Mouse (Mus musculus): ENCODE data around the gene Arih2.

Arih2 gene

GRCm38 (mm10) chr9:108587571-108588180 is 61.5 kb downstream of the Arih2 start:
- DNase-seq (ENCODE audit: extremely low read depth, low read depth): no peak

DNA sequence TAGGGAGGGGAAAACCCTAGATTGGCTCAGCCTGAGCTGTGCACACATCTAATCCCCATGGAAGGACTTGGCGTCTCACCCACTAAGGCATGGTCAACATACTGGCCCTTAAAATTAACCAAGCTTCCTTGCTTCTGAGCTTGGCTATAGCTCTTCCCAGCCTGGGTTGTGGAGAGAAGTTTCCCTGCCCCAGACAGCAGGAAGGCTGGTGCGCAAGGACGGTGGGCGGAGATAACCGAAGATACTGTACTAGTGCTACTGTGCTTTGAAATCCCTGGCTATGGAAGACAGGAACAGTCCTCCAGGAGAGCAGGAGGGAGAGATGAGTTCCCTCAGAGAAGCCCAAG is 69.9 kb downstream of the Arih2 start:
- no peak for DNase-seq (ENCODE audit: extremely low read depth, low read depth)

DNA sequence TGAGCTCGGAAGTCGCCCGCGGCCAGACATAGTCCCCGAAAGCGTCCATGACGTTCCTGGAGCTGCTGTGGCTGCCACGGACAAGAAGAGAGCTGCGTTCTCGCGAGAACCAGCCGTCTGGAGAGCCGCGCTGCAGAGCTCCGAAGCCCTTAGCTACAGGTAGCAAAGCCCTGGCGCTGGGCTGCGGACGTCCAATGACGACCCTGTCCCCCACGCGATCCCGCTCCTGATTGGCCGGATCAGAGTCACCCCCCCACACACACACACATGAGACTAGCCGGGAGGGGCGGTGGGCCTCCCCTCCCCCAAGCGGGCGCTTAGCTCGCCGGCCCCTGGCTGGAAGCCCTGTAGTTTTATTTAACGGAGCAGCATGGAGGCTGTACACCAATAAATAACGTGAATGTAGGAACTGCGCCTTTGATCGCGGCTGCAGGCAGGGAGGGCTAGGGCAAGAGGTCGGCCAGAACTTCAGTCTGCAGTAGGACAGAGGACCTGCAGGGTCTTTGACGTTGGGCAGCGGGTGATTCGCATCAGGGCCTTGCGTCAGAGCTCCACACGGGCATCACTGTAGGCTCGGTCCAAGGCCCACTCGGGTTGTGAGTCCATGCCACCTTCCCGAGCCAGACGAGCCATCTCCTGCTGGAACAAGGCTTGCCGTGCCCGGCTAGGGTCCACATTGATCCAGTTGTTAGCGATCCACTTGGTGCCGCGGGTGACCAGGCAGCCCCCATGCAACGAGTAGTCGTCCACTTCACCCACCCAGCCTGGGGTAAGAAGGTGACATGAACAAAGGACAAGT is 70.4 kb downstream of the Arih2 start, which contains the start of gene Wdr6:
Gene Wdr6, minus strand, starts transcription at position 195 of the 799 bp plus-strand sequence.
- DNase-seq (ENCODE audit: extremely low read depth, low read depth): peak; percentile 94

GRCm38 (mm10) chr9:108577934-108578544 is 71.1 kb downstream of the Arih2 start:
- no peak for DNase-seq (ENCODE audit: extremely low read depth, low read depth)

DNA sequence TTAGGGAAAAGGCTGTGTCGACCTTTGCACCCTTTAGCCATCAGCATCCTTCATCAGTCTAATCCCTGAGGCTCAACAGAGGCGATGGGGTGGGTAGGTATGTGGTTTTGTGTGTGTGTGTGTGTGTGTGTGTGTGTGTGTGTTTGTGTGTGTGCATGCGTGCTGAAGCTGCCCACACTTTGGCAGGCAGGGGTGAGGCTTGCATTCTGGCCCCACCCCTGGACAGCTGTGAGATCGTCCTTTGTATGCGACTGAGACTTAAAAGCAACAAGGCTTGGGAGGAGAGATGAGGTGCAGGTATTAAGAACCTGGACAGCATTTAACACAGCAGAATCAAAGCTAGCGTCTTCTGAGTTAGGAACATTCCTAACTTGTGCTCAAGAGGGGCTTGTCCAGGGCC is 72.2 kb downstream of the Arih2 start:
- DNase-seq (ENCODE audit: extremely low read depth, low read depth): no peak

- DNase-seq (ENCODE audit: extremely low read depth, low read depth): no peak
These were observed 73.6 kb downstream of the Arih2 start for GRCm38 (mm10) chr9:108575321-108576297.

DNA sequence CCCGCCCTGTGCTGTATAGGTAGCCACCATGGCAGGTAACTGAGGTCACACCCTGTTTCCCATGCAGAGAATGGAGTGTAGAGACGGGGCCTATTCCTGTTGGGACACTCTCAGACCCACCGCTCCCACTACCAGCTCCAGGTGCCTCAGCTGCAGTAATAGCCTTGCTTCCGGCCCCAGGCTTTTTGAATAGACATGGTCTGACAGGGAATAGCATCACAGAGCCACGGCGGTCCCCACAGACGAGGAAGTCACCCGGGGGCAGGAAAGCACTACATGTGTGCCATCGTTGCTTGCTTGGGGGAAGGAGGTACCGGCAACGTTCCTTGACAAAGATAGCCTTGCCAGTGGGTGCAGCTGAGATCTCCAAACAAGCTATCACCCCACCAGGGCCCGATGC is 74.3 kb downstream of the Arih2 start:
- DNase-seq (ENCODE audit: extremely low read depth, low read depth): no peak

GRCm38 (mm10) chr9:108573774-108574690 is 75.2 kb downstream of the Arih2 start:
- DNase-seq (ENCODE audit: extremely low read depth, low read depth): no peak

DNA sequence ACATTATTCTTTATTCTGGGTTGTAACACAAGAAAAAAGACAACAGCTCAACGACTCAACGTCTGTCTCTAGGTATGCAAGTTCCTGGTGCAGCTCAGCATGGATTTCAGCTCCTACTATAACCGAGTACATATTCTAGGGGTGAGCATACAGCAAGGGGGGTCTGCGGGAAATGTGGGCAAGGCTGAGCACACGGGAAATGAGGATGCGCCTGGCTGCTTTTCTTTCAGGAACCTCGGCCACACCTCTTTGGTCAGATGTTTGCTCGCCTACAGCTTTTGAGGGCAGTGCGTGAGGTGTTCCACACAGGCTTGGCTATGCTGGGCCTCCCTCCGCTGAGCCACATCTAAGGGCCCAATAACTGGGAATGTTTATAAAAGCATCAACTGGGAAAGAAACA is 76.9 kb downstream of the Arih2 start:
- DNase-seq (ENCODE audit: extremely low read depth, low read depth): no peak

- DNase-seq (ENCODE audit: extremely low read depth, low read depth): no peak
These were observed 77.7 kb downstream of the Arih2 start for GRCm38 (mm10) chr9:108571401-108571973.

GRCm38 (mm10) chr9:108570207-108570896 is 78.8 kb downstream of the Arih2 start:
- DNase-seq (ENCODE audit: extremely low read depth, low read depth): peak; percentile 73

DNA sequence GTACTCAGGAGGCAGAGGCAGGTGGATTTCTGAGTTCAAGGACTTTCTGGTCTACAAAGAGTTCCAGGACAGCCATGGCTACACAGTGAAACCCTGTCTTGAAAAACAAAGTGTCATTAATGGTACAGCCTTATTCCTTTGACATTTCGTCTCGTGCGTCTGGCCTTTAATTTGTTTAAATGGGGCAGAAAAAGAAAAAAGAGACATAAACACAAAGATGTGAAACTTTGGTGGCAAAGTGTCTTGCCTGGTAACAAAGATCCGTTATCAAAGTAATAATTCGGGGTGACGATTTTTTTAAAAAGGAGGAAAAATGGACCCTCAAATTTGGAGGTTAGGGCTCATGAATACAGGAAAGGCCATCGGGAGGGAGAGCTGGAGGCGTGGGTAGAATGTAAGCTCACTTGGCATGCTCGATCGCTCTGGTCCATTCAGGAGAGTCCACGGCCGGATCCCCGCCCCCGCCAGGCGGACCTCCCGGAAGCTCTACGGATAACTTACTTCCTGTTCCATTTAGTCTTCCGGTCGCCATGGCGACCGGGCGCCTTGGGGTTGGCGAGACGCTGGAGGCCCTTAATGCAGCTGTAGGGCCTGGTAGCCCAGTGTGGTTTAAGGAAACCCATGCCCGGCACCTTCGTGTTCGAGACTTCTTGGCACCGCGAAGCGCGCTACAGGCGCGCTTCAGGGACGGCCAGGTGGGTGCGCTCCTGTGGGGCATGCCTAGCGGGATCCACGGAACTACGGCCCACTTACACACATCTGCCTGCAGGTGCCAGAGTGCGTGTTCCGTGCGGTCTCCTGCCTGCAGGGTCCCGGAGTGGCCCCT is 79.6 kb downstream of the Arih2 start, which contains the start of gene Dalrd3:
Gene Dalrd3, plus strand, starts transcription at position 506 of the 826 bp plus-strand sequence.
- DNase-seq (ENCODE audit: extremely low read depth, low read depth): peak; percentile 95

- no peak for DNase-seq (ENCODE audit: extremely low read depth, low read depth)
These were observed 80.7 kb downstream of the Arih2 start for GRCm38 (mm10) chr9:108568511-108568921.

DNA sequence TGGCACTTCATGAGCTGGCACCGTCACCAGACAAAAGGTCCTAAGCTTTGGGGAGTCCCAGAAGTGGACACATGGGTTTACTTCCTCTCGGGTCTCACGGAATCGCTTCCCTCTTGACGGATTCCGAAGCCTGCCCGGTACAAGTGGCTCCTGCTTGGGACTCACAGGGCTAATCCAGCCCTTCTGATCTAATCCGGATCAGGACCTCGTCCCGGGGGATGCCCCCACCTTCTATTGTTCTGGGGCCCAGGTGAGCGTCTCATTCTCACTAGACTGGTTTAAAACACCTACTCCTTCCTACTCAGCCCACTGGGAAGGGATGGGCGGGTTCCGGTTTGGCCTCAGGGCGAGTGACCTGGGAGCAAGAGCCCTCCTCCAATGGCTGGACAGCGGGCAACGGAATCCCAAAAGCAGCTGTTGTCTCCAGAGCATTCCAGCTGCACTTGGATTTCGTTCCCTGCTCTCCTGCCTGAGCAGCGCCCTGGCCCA is 81.2 kb downstream of the Arih2 start:
- DNase-seq (ENCODE audit: extremely low read depth, low read depth): peak; percentile 41

DNA sequence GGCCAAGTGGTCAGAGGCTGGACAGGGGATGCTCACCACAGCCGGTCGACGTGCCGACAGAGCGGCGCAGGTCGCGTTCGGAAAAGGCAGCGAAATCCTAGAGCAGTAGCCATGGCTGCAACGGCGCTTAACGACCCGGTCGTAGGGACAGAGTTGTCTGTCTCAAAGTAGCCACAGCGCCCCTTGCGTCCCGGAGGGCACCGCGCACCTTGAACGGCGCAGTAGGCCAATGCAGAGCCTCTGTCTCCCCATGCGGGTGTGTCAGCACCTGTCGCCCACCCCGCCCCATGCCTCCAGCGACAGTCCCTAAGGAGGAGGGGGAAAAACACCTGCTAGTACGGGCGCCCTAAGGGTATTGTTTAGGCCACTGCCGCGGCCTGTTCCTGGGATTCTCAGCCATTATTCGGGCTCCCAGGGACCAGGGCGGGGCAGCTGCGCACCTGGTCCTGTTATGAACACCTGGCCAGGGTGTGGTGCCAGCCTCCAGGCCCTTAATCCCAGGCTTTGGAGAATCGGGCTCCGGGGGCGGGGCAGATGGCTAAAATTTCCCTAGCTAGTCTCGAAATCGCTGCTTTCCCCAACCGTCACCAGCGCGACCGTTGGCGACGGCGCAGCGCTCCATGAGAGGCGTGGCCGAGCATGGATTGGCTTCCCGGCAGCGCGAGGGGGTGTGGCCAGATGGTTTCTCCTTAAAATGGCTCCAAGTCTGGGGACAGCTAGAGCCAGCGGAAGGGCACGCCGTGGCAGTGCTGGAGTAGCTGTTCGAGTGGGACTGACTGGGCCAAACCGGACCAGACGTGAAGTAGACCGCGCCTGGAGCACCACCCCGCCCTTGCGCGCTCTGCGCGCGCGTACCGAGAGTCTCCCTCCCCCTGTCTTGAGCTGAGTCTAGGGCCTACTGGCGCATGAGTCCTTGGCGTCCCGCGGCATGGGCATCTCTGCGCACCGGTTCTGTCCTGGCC is 82.1 kb downstream of the Arih2 start, which contains the start of gene Ndufaf3:
Gene Ndufaf3, minus strand, starts transcription at position 620 of the 962 bp plus-strand sequence.
- DNase-seq (ENCODE audit: extremely low read depth, low read depth): peak; percentile 89

- DNase-seq (ENCODE audit: extremely low read depth, low read depth): no peak
These were observed 83.0 kb downstream of the Arih2 start for GRCm38 (mm10) chr9:108565881-108566814.
